Mouse (Mus musculus): ENCODE measurements around the gene Gipc1. TPM values are rescaled to one million over a fixed set of nuclear protein-coding genes. Genes with fewer than 3 reads are reported as not detected.

Gene Gipc1
- polyA plus RNA-seq, 1 experiment from 2014 or later = 119 TPM

DNA sequence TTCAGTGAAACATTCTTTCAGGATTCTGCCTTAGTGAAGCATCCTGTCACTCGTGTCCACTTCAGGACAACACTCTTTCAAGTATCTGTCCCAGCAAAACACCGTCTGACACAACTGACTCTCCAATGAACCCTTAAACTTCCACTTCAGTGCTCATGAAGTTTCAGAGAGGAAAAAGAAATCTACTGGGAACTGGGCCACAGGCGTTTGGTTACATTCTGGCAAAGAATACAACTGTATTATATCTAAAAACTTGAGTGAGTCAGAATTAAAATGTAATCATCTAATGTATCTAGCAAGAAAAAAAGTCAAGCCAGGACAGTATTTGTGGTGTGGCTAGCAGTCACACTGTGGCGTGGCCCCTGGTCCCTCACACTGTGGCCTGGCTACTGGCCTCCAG is 13.6 kb upstream of the Gipc1 start:
- H3K27ac ChIP-seq = no peak overlapping the region
- H3K4me3 ChIP-seq (replicated peaks; ENCODE audit: low read length) = no peak overlapping the region
- H3K4me1 ChIP-seq (replicated peaks; ENCODE audit: control insufficient read depth, insufficient read depth, low read length) = no peaks in the 10 kb centered on the region
- H3K9me3 ChIP-seq (ENCODE audit: control insufficient read depth, low read length) = 0 out of 2 replicates have a peak, but pooled peaks cover 4% of the 10 kb centered on the region
- H3K27me3 ChIP-seq (ENCODE audit: control insufficient read depth, insufficient read depth, low read length) = no peaks in the 10 kb centered on the region
- ATAC-seq (ENCODE audit: low FRiP score) (no peak), DNase-seq (ENCODE audit: low spot score) (no peak)
- H3K9ac ChIP-seq = no peak overlapping the region
- H3K36me3 ChIP-seq (replicated peaks; ENCODE audit: control insufficient read depth, insufficient read depth) = no peaks in the 10 kb centered on the region
- H3K4me2 ChIP-seq (replicated peaks) = no peak overlapping the region
- 80% methylated on average over 4 of the region's 4 CpGs for WGBS

DNA sequence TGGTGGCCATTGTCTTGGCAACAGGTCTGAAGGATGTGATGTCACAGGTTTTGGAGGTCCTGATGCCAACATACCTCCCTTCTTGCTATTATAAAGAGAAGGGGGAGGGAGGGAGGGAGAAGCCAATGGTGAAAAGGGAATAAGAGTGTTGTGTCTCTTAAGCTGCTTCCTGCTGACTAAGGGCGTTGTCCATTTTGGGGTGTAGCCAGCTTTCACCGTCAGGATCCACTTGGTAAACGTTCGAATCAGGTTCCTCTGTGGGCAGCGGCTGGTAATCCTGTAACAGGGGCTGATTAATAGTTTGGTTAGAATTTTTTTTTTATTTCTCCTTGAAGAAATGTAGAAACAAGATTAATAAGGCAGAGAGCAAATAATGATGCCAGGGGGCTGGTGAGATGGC is 12.8 kb upstream of the Gipc1 start:
- Histone ChIP-seq H3K4me1 (replicated peaks; ENCODE audit: control insufficient read depth, insufficient read depth, low read length) (no peaks in the 10 kb centered on the region), H3K27ac (no peak overlapping the region), H3K4me2 (replicated peaks) (no peak overlapping the region), H3K27me3 (ENCODE audit: control insufficient read depth, insufficient read depth, low read length) (no peaks in the 10 kb centered on the region), H3K4me3 (replicated peaks; ENCODE audit: low read length) (no peak overlapping the region), H3K36me3 (replicated peaks; ENCODE audit: control insufficient read depth, insufficient read depth) (no peaks in the 10 kb centered on the region), H3K9me3 (ENCODE audit: control insufficient read depth, low read length) (0 out of 2 replicates have a peak, but pooled peaks cover 4% of the 10 kb centered on the region), H3K9ac (no peak overlapping the region)
- ATAC-seq (ENCODE audit: low FRiP score) (no peak), DNase-seq (ENCODE audit: low spot score) (no peak)
- 80% methylated on average over 5 of the region's 5 CpGs for WGBS

DNA sequence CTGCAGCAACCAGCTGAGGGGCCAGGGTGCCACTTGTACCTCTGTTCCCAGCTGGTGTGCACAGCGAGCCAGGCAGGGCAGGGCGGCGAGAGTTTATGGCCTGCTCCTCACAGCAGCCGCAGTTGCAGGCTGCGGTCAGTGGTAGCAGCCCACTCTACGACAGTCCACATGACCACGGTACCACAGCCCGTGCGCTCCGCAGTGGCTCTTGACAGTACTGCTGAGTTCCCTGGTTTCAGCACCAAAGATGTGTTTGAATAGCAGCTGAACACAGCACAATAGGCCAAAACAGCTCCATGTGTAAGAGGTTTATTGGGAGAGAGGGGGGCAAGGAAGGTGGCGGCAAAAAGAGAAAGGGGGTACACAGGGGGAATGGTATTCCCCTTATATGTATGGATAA is 5.0 kb upstream of the Gipc1 start:
- Histone ChIP-seq H3K27me3 (ENCODE audit: control insufficient read depth, insufficient read depth, low read length) (no peaks in the 10 kb centered on the region), H3K27ac (no peak overlapping the region), H3K36me3 (replicated peaks; ENCODE audit: control insufficient read depth, insufficient read depth) (no peaks in the 10 kb centered on the region), H3K9me3 (ENCODE audit: control insufficient read depth, low read length) (no peaks in the 10 kb centered on the region), H3K9ac (no peak overlapping the region), H3K4me1 (replicated peaks; ENCODE audit: control insufficient read depth, insufficient read depth, low read length) (no peaks in the 10 kb centered on the region), H3K4me3 (replicated peaks; ENCODE audit: low read length) (no peak overlapping the region), H3K4me2 (replicated peaks) (no peak overlapping the region)
- no peak for DNase-seq (ENCODE audit: low spot score)
- WGBS = 97% methylated on average over 11 of the region's 11 CpGs
- ATAC-seq (ENCODE audit: low FRiP score) = no peak

DNA sequence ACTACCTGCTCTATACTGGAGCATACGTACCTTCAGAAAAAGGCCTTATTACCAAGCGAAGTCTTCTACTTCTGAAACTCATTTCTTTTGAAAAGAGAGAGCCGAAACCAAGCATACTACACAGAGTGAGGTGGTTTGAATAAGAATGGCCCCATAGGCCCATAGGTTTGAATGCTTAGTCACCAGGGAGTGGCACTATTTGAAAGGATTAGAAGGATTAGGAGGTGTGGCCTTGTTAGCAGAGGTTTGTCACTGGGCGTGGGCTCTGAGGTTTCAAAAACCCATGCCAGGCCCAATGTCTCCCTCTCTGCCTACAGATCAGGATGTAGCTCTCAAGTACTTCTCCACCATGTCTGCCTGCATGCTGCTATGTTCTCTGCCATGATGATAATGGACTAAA is 4.4 kb upstream of the Gipc1 start:
- Histone ChIP-seq H3K9ac (no peak overlapping the region), H3K36me3 (replicated peaks; ENCODE audit: control insufficient read depth, insufficient read depth) (no peaks in the 10 kb centered on the region), H3K4me1 (replicated peaks; ENCODE audit: control insufficient read depth, insufficient read depth, low read length) (peaks cover 1% of the 10 kb centered on the region; the same call in 1 of the 2 replicates), H3K27me3 (ENCODE audit: control insufficient read depth, insufficient read depth, low read length) (no peaks in the 10 kb centered on the region), H3K4me3 (replicated peaks; ENCODE audit: low read length) (no peak overlapping the region), H3K9me3 (ENCODE audit: control insufficient read depth, low read length) (no peaks in the 10 kb centered on the region), H3K4me2 (replicated peaks) (no peak overlapping the region), H3K27ac (no peak overlapping the region)
- 97% methylated on average over 4 of the region's 4 CpGs for WGBS
- DNase-seq (ENCODE audit: low spot score) (no peak), ATAC-seq (ENCODE audit: low FRiP score) (no peak)

DNA sequence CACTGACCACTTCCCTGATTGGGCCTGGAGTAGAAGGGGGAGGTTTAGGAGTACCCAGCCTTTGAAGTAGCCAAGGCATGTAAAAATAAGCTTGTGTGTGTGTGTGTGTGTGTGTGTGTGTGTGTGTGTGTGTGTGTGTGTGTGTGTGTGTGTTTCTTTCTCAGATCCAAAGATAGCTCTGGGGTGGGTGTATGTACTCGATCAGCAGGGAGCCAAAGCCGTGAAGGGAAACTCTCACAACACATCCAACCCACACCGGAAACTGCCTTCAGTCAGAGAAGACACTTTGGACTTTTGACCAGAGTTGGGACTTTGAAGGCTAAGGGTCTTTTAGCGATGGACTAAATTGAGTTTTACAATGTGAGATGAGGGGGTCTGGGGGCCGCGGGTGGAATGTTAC is 2.8 kb upstream of the Gipc1 start:
- Histone ChIP-seq H3K9ac (no peak overlapping the region), H3K27ac (no peak overlapping the region), H3K36me3 (replicated peaks; ENCODE audit: control insufficient read depth, insufficient read depth) (no peaks in the 10 kb centered on the region), H3K9me3 (ENCODE audit: control insufficient read depth, low read length) (no peaks in the 10 kb centered on the region), H3K4me1 (replicated peaks; ENCODE audit: control insufficient read depth, insufficient read depth, low read length) (peaks cover 12% of the 10 kb centered on the region), H3K27me3 (ENCODE audit: control insufficient read depth, insufficient read depth, low read length) (no peaks in the 10 kb centered on the region), H3K4me3 (replicated peaks; ENCODE audit: low read length) (no peak overlapping the region), H3K4me2 (replicated peaks) (no peak overlapping the region)
- DNase-seq (ENCODE audit: low spot score) = no peak
- ATAC-seq (ENCODE audit: low FRiP score) = no peak
- WGBS = 96% methylated on average over 6 of the region's 6 CpGs

DNA sequence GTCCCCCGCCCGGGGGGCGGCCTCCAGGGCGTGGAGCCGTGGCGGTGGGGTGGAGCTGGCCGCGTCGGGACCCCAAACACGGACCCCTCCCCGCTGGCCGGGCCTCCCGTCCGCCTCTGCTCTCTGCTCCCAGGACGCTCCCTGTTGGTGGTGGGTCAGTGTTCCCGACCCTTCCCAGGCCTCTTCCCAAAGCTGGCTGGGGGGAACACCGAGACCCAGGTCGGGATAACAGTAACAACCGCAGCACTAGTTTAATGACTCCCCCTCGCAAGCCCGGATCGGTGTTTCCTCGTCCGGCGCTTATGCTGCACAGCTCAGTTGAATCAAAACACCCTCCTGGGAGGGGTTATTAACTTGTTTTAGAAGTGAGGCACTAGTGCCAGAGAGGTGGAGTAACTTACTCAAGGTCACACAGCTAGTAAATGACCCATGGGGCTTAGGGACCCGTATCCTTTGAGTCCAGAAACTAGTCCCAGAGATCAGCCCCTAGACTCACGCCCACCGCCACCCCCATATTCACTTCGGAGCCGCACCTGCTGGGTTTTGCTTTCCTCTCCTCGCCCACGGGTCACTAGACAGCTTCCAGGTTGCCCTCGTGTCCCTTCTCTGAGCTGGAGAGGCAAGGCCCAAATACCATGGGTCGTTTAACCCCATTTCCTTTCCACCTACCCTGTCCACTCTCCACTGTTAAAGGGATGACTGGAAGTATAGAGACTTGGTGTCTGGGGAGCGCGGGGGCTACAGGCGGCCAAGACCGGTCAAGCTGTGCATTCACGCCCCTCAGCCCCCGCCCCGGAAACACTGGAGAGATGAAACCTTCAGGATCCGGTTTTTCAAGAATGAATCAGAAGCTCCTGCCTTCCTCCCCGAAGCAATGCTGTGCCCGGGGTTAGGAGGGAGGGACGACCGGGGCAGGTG is 526 bp downstream of the Gipc1 start:
- WGBS = 4% methylated on average over 44 of the region's 46 CpGs

DNA sequence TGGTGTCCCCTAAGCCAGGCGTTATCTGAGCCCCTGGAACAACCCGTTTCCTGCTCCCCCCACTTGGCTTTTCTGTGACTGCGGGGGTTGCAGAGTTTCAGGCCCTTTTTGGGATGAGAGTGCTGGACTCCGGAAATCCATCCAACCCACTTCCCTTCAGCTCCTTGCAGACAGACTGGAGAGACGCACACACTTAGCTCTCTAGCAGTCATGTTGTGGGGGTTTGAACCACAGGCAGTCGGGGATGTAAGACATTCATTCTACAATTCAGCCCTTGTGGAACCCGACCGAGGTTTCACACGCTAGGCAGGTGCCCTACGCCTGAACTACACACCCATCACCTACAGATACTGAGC is 1.2 kb downstream of the Gipc1 start:
- DNase-seq (ENCODE audit: low spot score) (no peak), ATAC-seq (ENCODE audit: low FRiP score) (no peak)
- peak overlapping the region; percentile 96 for H3K4me2 ChIP-seq (replicated peaks)
- peak overlapping the region; percentile 88 for H3K9ac ChIP-seq
- peaks cover 16% of the 10 kb centered on the region for H3K4me1 ChIP-seq (replicated peaks; ENCODE audit: control insufficient read depth, insufficient read depth, low read length)
- H3K36me3 ChIP-seq (replicated peaks; ENCODE audit: control insufficient read depth, insufficient read depth) = no peaks in the 10 kb centered on the region; the same call in 1 of the 2 replicates
- no peaks in the 10 kb centered on the region for H3K27me3 ChIP-seq (ENCODE audit: control insufficient read depth, insufficient read depth, low read length)
- H3K4me3 ChIP-seq (replicated peaks; ENCODE audit: low read length) = peak overlapping the region; percentile 96
- no peaks in the 10 kb centered on the region for H3K9me3 ChIP-seq (ENCODE audit: control insufficient read depth, low read length)
- H3K27ac ChIP-seq = 0 out of 2 replicates have a peak overlapping the region, but pooled peaks have one; percentile 67
- 51% methylated on average over 10 of the region's 10 CpGs for WGBS

More for the DNA sequence above, 526 bp downstream of the Gipc1 start:
- no peaks in the 10 kb centered on the region for H3K27me3 ChIP-seq (ENCODE audit: control insufficient read depth, insufficient read depth, low read length)
- H3K4me3 ChIP-seq (replicated peaks; ENCODE audit: low read length) = peak overlapping the region; percentile 96
- H3K4me2 ChIP-seq (replicated peaks) = peak overlapping the region; percentile 96
- peak overlapping the region; percentile 67 for H3K27ac ChIP-seq
- ATAC-seq (ENCODE audit: low FRiP score) (peak; percentile 46), DNase-seq (ENCODE audit: low spot score) (no peak)
- no peaks in the 10 kb centered on the region for H3K9me3 ChIP-seq (ENCODE audit: control insufficient read depth, low read length)
- H3K9ac ChIP-seq = peak overlapping the region; percentile 88
- H3K36me3 ChIP-seq (replicated peaks; ENCODE audit: control insufficient read depth, insufficient read depth) = no peaks in the 10 kb centered on the region; the same call in 1 of the 2 replicates
- peaks cover 16% of the 10 kb centered on the region for H3K4me1 ChIP-seq (replicated peaks; ENCODE audit: control insufficient read depth, insufficient read depth, low read length)

DNA sequence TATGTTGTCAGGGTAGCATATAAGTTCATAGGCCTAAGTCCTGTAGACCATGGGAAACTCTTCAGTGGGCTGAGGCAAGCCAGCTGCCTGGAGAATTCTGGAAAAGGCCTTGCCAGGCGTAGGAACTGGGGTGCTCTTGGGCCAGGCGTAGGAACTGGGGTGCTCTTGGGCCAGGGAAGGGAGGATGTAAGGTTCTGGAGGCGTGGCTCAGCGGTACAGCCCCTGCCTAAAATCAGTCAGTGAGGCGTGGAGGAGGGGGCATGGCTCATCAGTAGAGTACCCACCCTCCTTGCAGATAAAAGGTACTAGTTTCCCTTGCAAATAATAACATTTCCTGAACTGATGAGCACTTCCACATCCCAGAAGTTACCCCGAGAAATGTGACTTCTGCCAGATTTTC is 2.2 kb downstream of the Gipc1 start:
- Histone ChIP-seq H3K36me3 (replicated peaks; ENCODE audit: control insufficient read depth, insufficient read depth) (no peaks in the 10 kb centered on the region; the same call in 1 of the 2 replicates), H3K9me3 (ENCODE audit: control insufficient read depth, low read length) (no peaks in the 10 kb centered on the region), H3K27me3 (ENCODE audit: control insufficient read depth, insufficient read depth, low read length) (no peaks in the 10 kb centered on the region), H3K27ac (no peak overlapping the region), H3K4me2 (replicated peaks) (no peak overlapping the region), H3K4me3 (replicated peaks; ENCODE audit: low read length) (no peak overlapping the region), H3K4me1 (replicated peaks; ENCODE audit: control insufficient read depth, insufficient read depth, low read length) (peaks cover 16% of the 10 kb centered on the region), H3K9ac (no peak overlapping the region)
- WGBS = 98% methylated on average over 6 of the region's 6 CpGs
- no peak for DNase-seq (ENCODE audit: low spot score)
- no peak for ATAC-seq (ENCODE audit: low FRiP score)

DNA sequence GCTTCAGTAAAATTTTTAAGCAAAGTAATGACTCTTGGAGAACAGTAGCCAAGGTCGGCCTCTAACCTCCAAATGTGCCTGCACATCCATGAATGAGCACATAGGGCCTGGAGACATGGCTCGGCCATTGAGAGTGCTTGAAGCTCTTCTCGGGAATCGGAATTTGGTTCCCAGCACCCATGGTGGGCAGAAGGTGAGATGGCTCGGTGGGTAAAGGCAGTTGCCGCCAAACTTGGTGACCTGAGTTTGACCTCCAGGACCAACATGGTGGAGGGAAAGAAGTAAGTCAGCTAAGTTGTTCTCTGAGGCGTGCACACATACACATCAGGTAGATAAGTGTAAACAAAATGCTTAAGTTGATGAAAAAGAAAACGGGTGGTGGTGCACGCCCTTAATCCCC is 3.6 kb downstream of the Gipc1 start:
- H3K4me1 ChIP-seq (replicated peaks; ENCODE audit: control insufficient read depth, insufficient read depth, low read length) = peaks cover 24% of the 10 kb centered on the region
- no peak for ATAC-seq (ENCODE audit: low FRiP score)
- no peak overlapping the region for H3K4me2 ChIP-seq (replicated peaks)
- no peaks in the 10 kb centered on the region; the same call in 1 of the 2 replicates for H3K36me3 ChIP-seq (replicated peaks; ENCODE audit: control insufficient read depth, insufficient read depth)
- no peak for DNase-seq (ENCODE audit: low spot score)
- WGBS = 93% methylated on average over 9 of the region's 9 CpGs
- H3K9me3 ChIP-seq (ENCODE audit: control insufficient read depth, low read length) = no peaks in the 10 kb centered on the region
- no peak overlapping the region for H3K27ac ChIP-seq
- H3K9ac ChIP-seq = no peak overlapping the region
- H3K27me3 ChIP-seq (ENCODE audit: control insufficient read depth, insufficient read depth, low read length) = no peaks in the 10 kb centered on the region
- H3K4me3 ChIP-seq (replicated peaks; ENCODE audit: low read length) = no peak overlapping the region
